Mouse (Mus musculus) heart, postnatal 0 days (tissue): Measurements from ENCODE around the gene Rcc2. TPM values are rescaled to one million over a fixed set of nuclear protein-coding genes. Genes with fewer than 3 reads are reported as not detected.

ENCODE experiments used
- ATAC-seq: fragments of 200-750 bp; cut with Nextera tagmentation; 2 replicates; pipeline ENCODE4 v1.8.0; 2017; ENCODE audit warnings: low read depth, moderate number of reproducible peaks, moderate library complexity; ENCODE audit not compliant: insufficient read depth
- DNase-seq: peaks from one replicate; pipeline ENCODE4 v3.0.0-alpha.2; 2016; ENCODE audit warnings: low spot score
- H3K27ac ChIP-seq: fragments of 300-500 bp; sonication (generic); 2 replicates; pipeline ENCODE4 v1.5.1; 2014; ENCODE audit warnings: low read depth, mild to moderate bottlenecking
- H3K27me3 ChIP-seq: fragments of 300-500 bp; sonication (generic); 2 replicates; pipeline ENCODE4 v1.6.1; 2014; ENCODE audit warnings: low read length, mixed read lengths; ENCODE audit not compliant: control insufficient read depth, insufficient read depth
- H3K36me3 ChIP-seq: fragments of 300-500 bp; sonication (generic); replicated peaks from 2 replicates; pipeline ENCODE4 v1.6.1; 2014; ENCODE audit warnings: low read length, mixed read lengths; ENCODE audit not compliant: control insufficient read depth, insufficient read depth
- H3K4me1 ChIP-seq: fragments of 300-500 bp; sonication (generic); 2 replicates; pipeline ENCODE4 v1.6.1; 2014; ENCODE audit warnings: antibody characterized with exemption; ENCODE audit not compliant: control insufficient read depth, insufficient read depth
- H3K4me2 ChIP-seq: fragments of 300-500 bp; sonication (generic); 2 replicates; pipeline ENCODE4 v1.6.1; 2014; ENCODE audit warnings: low read depth, mild to moderate bottlenecking, low read length, moderate library complexity
- H3K4me3 ChIP-seq: fragments of 300-500 bp; sonication (generic); 2 replicates; pipeline ENCODE4 v1.5.1; 2014; ENCODE audit warnings: low read depth, low read length
- H3K9ac ChIP-seq: fragments of 300-500 bp; sonication (generic); replicated peaks from 2 replicates; pipeline ENCODE4 v1.6.1; 2014; ENCODE audit warnings: low read depth, low read length, mixed read lengths
- H3K9me3 ChIP-seq: fragments of 300-500 bp; sonication (generic); replicated peaks from 2 replicates; pipeline ENCODE4 v1.6.1; 2016; ENCODE audit warnings: low read length; ENCODE audit not compliant: control insufficient read depth
- CTCF ChIP-seq: IDR thresholded peaks from 2 replicates; pipeline ENCODE4 v1.5.1; 2016; ENCODE audit warnings: antibody characterized with exemption, control low read depth, low read depth
- EP300 ChIP-seq: IDR thresholded peaks from 2 replicates; pipeline ENCODE4 v1.6.1; 2016; ENCODE audit warnings: antibody characterized with exemption, low read depth
- WGBS: fragments of 180-500 bp; shearing (Covaris S2); extraction: QIAGEN DNeasy Blood & Tissue Kit; methylation state at CpG from one replicate; pipeline ENCODE4 v1.1.7; 2014; 5-methylcytosine and 5-hydroxymethylcytosine counted together
- polyA plus RNA-seq: library from polyadenylated mRNA; unstranded; fragments of >200 nt; fragmentation: Nextera tagmentation; extraction: Ambion mirVana; gene quantifications from 2 replicates; pipeline ENCODE4 v1.2.1, GENCODE M21; 2015
- total RNA-seq: library from RNA; depleted of rRNA; stranded (reverse); fragments of >200 nt; gene quantifications from 2 replicates; pipeline ENCODE4 v1.2.3, GENCODE M21; 2014; ENCODE audit warnings: low replicate concordance

Gene Rcc2
- total and polyA plus RNA-seq, 2 experiments from 2014 or later, result 4.8 to 36.9 TPM

DNA sequence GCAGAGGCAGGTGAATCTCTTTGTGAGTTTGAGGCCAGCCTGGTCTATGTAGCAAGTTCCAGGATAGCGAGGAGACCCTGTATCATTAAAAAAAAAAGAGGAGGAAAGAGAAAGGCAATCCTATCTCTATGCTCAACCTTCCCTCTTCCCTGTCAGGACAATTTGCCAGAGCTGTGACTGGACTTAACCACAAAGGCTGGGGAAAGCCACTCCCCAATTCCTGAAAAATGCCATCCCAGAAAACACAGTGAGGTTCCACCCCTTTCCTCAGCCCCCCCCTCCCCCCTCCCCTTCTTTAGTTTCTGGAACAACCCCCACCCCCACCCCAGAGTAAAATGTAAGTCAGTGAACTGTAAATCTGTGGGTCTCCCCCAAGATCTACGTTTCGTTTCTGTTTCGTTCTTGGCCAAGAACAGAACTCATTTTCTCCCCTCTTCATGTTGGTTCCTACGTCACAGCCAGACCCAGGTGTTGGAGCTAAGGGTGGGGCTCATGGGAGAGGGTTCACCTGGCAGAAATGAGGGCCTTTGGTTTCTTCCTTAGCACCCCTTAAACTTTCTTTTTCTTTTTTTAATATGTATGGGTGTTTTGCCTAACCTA is 11.4 kb upstream of the Rcc2 start:
- Histone ChIP-seq H3K9me3 (no peaks in the 10 kb centered on the region), H3K4me2 (no peak overlapping the region), H3K4me1 (peaks cover 11% of the 10 kb centered on the region; the same call in 1 of the 2 replicates), H3K4me3 (no peak overlapping the region), H3K36me3 (no peaks in the 10 kb centered on the region), H3K27ac (no peak overlapping the region), H3K27me3 (no peaks in the 10 kb centered on the region), H3K9ac (no peak overlapping the region)
- DNase-seq (no peak), ATAC-seq (no peak)
- TF ChIP-seq CTCF, result no peak
- no peak for TF ChIP-seq EP300
- WGBS, result 80% methylated on average over 5 of the region's 5 CpGs

DNA sequence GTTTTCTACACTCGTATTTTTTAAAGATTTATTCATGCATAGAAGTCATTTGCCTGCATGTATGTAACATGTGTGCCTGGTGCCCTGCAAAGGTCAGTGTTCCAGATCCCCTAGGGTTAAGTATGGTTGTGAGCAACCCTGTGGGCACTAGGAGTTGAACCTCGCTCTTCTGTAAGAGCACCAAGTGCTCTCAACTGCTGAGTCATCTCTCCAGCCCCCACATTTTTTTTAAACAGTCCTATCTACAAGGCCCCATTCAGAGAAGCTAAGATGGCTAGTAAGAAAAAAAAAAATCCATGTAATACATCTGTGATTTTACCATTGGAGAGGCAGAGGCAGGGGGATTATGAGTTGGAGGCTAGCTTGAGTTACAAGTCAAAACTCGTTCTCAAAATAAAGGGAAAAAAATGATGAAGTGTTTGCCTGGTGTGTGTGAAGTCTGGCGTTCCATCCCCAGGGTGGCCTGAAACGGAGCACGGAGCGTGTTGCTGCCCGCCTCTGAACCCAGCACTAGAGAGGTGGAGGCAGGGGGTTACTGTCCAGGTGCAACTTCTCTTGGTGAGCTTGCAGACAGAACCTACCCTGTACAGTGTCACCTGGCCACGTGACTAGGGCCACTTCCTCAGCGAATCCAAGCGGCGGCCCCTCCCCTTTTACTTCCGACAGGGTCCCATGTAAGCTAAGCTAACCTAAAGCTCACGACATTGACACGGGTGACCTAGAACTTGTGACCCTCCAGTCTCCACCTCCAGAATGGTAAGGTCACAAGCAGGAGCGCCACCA is 10.3 kb upstream of the Rcc2 start:
- H3K4me3 ChIP-seq, result no peak overlapping the region
- ATAC-seq (no peak), DNase-seq (no peak)
- TF ChIP-seq CTCF (no peak), EP300 (no peak)
- H3K27ac ChIP-seq, result no peak overlapping the region
- no peaks in the 10 kb centered on the region for H3K9me3 ChIP-seq
- no peaks in the 10 kb centered on the region for H3K4me1 ChIP-seq
- H3K36me3 ChIP-seq, result no peaks in the 10 kb centered on the region
- no peak overlapping the region for H3K9ac ChIP-seq
- 61% methylated on average over 16 of the region's 16 CpGs for WGBS
- no peak overlapping the region for H3K4me2 ChIP-seq
- H3K27me3 ChIP-seq, result no peaks in the 10 kb centered on the region

DNA sequence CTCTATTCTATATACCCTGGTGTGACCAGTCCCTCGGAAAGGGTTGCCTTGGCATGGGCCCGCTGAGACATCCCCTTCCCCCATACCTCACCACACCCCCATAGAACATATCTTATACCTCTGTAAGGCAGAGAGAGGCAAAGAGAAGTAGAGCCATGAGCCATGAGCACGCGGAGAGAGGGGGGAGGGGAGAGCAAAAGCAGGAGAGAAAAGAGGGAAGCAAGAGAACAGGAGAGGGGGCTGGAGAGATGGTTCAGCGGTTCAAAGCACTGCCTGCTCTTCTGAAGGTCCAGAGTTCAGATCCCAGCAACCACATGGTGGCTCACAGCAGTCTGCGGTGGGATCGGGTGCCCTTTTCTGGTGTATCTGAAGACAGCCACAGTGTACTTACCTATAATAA is 8.9 kb upstream of the Rcc2 start:
- Histone ChIP-seq H3K27ac (no peak overlapping the region), H3K4me2 (no peak overlapping the region), H3K9ac (no peak overlapping the region), H3K27me3 (no peaks in the 10 kb centered on the region), H3K36me3 (no peaks in the 10 kb centered on the region), H3K4me1 (no peaks in the 10 kb centered on the region), H3K9me3 (no peaks in the 10 kb centered on the region), H3K4me3 (no peak overlapping the region)
- ATAC-seq, result no peak
- no peak for DNase-seq
- WGBS, result 77% methylated on average over 7 of the region's 7 CpGs
- TF ChIP-seq CTCF, result no peak
- no peak for TF ChIP-seq EP300

- Histone ChIP-seq H3K9ac (no peak overlapping the region), H3K27ac (no peak overlapping the region), H3K36me3 (no peaks in the 10 kb centered on the region), H3K9me3 (no peaks in the 10 kb centered on the region), H3K27me3 (0 out of 2 replicates have a peak, but pooled peaks cover under 1% of the 10 kb centered on the region), H3K4me1 (no peaks in the 10 kb centered on the region), H3K4me3 (no peak overlapping the region), H3K4me2 (no peak overlapping the region)
- 40% methylated on average over 4 of the region's 4 CpGs for WGBS
- ATAC-seq, result no peak
- no peak for TF ChIP-seq EP300
- no peak for TF ChIP-seq CTCF
- DNase-seq, result no peak
Observed at GRCm38 (mm10) chr4:140693513-140693912, 6.8 kb upstream of the Rcc2 start.

DNA sequence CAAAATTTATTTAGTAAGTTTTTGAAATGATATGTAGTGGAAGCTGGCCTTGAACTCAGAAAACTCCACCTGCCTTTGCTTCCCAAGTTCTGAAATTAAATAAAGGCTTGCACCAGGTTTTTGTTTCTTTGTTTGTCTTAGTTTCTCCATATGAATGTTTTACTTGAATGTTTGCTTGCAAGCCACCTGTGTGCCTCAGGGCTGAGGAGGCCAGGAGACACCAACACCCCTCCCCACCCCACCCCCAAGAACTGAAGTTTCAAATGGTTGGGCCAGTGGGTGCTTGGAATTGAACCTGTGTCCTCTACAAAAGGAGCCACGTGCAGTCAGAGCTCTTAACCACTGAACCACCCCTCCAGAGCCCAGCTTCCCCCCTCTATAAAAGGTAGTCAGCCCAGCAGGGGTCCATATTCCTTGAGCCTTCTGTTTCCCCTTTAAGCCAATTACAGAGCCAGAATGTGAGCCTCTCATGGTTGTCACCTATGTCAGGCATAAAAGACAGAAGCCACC is 5.7 kb upstream of the Rcc2 start:
- 55% methylated on average over 1 of the region's 1 CpGs for WGBS
- H3K4me1 ChIP-seq, result no peaks in the 10 kb centered on the region
- no peak for DNase-seq
- H3K9me3 ChIP-seq, result no peaks in the 10 kb centered on the region
- no peak overlapping the region for H3K4me2 ChIP-seq
- TF ChIP-seq CTCF (no peak), EP300 (no peak)
- no peak overlapping the region for H3K4me3 ChIP-seq
- H3K36me3 ChIP-seq, result no peaks in the 10 kb centered on the region
- H3K27ac ChIP-seq, result no peak overlapping the region
- H3K27me3 ChIP-seq, result peaks cover 9% of the 10 kb centered on the region; the same call in 1 of the 2 replicates
- H3K9ac ChIP-seq, result no peak overlapping the region
- no peak for ATAC-seq
